Mouse (Mus musculus) kidney, embryonic 15.5 days (tissue): ENCODE data around the gene Map1s. TPM values are rescaled to one million over a fixed set of nuclear protein-coding genes. Genes with fewer than 3 reads are reported as not detected.

Source experiments
- ATAC-seq: fragments of 200-750 bp; cut with Nextera tagmentation; replicated peaks from 2 replicates; pipeline ENCODE4 v1.8.0; 2017; ENCODE audit warnings: moderate TSS enrichment; ENCODE audit not compliant: low FRiP score
- H3K27ac ChIP-seq: fragments of 300-500 bp; sonication (generic); 2 replicates; pipeline ENCODE4 v1.5.1; 2015; ENCODE audit warnings: mild to moderate bottlenecking, inconsistent platforms
- H3K27me3 ChIP-seq: fragments of 300-500 bp; sonication (generic); 2 replicates; pipeline ENCODE4 v1.6.1; 2015; ENCODE audit warnings: inconsistent platforms
- H3K36me3 ChIP-seq: fragments of 300-500 bp; sonication (generic); 2 replicates; pipeline ENCODE4 v1.6.1; 2015; ENCODE audit warnings: inconsistent platforms
- H3K4me1 ChIP-seq: fragments of 300-500 bp; sonication (generic); 2 replicates; pipeline ENCODE4 v1.6.1; 2015; ENCODE audit warnings: inconsistent platforms
- H3K4me2 ChIP-seq: fragments of 300-500 bp; sonication (generic); 2 replicates; pipeline ENCODE4 v1.6.1; 2015; ENCODE audit warnings: moderate library complexity, mild to moderate bottlenecking, inconsistent platforms
- H3K4me3 ChIP-seq: fragments of 300-500 bp; sonication (generic); replicated peaks from 2 replicates; pipeline ENCODE4 v1.5.1; 2015; ENCODE audit warnings: mild to moderate bottlenecking, inconsistent platforms
- H3K9ac ChIP-seq: fragments of 300-500 bp; sonication (generic); 2 replicates; pipeline ENCODE4 v1.6.1; 2015; ENCODE audit warnings: mild to moderate bottlenecking, inconsistent platforms
- H3K9me3 ChIP-seq: fragments of 300-500 bp; sonication (generic); replicated peaks from 2 replicates; pipeline ENCODE4 v1.6.1; 2016; ENCODE audit warnings: inconsistent platforms
- WGBS: fragments of 180-500 bp; shearing (Covaris S2); methylation state at CpG from one replicate; pipeline ENCODE4 v1.1.7; 2015; ENCODE audit warnings: mixed read lengths; 5-methylcytosine and 5-hydroxymethylcytosine counted together
- polyA plus RNA-seq: library from polyadenylated mRNA; unstranded; fragments of >200 nt; fragmentation: Nextera tagmentation; extraction: Ambion mirVana; gene quantifications from 2 replicates; pipeline ENCODE4 v1.2.1, GENCODE M21; 2015

Map1s gene
- polyA plus RNA-seq, 1 experiment from 2014 or later = 58.9 TPM

- Histone ChIP-seq H3K9ac (no peak overlapping the region), H3K4me1 (peaks cover 10% of the 10 kb centered on the region), H3K27me3 (no peaks in the 10 kb centered on the region), H3K4me3 (no peak overlapping the region), H3K27ac (no peak overlapping the region), H3K4me2 (no peak overlapping the region), H3K9me3 (no peaks in the 10 kb centered on the region), H3K36me3 (no peaks in the 10 kb centered on the region)
- WGBS = 24% methylated on average over 11 of the region's 11 CpGs
- no peak for ATAC-seq
These were observed 25.2 kb upstream of the Map1s start for GRCm38 (mm10) chr8:70880546-70880945.

DNA sequence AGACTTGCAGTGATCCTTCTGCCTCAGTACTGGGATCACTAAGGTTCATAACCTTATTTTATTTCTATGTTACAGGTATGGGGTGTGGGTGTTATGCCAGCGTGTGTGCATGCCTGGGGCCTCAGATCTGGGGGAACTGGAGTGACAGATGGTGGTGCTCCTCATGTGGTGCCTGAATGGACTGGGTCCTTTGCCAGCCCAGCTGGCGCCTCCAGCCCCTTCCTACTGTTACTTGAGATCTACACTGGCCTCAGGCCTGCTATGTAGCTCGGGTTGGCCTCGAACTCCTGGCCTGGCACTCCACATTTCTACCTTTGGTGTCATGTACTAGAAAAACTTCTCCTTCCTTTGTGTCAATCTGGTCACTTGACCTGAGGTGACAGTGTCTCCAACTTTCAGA lies 21.5 kb upstream of the Map1s start:
- Histone ChIP-seq H3K4me3 (no peak overlapping the region), H3K27me3 (peaks cover 11% of the 10 kb centered on the region; the same call in 1 of the 2 replicates), H3K4me2 (no peak overlapping the region), H3K27ac (no peak overlapping the region), H3K4me1 (peaks cover 14% of the 10 kb centered on the region), H3K9ac (no peak overlapping the region), H3K36me3 (no peaks in the 10 kb centered on the region), H3K9me3 (no peaks in the 10 kb centered on the region)
- 80% methylated on average over 4 of the region's 4 CpGs for WGBS
- no peak for ATAC-seq

- Histone ChIP-seq H3K4me3 (no peak overlapping the region), H3K27ac (no peak overlapping the region), H3K4me1 (peaks cover 14% of the 10 kb centered on the region), H3K27me3 (peaks cover 14% of the 10 kb centered on the region), H3K4me2 (no peak overlapping the region), H3K9me3 (no peaks in the 10 kb centered on the region), H3K9ac (no peak overlapping the region), H3K36me3 (no peaks in the 10 kb centered on the region)
- 88% methylated on average over 10 of the region's 10 CpGs for WGBS
- no peak for ATAC-seq
These were observed 21.0 kb upstream of the Map1s start for GRCm38 (mm10) chr8:70884683-70885082.

DNA sequence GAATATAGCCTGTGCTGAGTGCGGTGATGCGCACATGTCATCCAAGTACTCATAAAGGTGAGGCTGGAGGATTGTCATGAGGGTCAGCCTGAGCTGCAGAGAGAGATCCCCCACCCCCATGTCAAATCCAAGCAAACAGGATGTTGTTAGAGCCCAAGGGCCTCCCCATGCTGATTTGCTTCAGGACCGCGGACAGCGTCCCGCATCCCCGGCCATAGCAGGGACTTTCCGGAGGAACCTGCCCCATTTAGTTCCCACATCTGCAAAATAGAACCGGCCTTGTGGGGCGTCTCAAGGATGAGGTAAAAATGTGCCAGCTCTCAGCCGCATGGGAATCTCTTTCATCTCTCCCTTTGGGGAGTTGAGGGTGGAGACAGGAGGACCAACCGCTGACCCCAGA lies 20.1 kb upstream of the Map1s start:
- 13% methylated on average over 12 of the region's 12 CpGs for WGBS
- Histone ChIP-seq H3K9me3 (no peaks in the 10 kb centered on the region), H3K9ac (no peak overlapping the region), H3K27ac (no peak overlapping the region), H3K4me1 (peaks cover 5% of the 10 kb centered on the region), H3K4me3 (no peak overlapping the region), H3K27me3 (peaks cover 22% of the 10 kb centered on the region), H3K4me2 (no peak overlapping the region), H3K36me3 (no peaks in the 10 kb centered on the region)
- ATAC-seq = no peak; the same call in 1 of the 2 replicates

DNA sequence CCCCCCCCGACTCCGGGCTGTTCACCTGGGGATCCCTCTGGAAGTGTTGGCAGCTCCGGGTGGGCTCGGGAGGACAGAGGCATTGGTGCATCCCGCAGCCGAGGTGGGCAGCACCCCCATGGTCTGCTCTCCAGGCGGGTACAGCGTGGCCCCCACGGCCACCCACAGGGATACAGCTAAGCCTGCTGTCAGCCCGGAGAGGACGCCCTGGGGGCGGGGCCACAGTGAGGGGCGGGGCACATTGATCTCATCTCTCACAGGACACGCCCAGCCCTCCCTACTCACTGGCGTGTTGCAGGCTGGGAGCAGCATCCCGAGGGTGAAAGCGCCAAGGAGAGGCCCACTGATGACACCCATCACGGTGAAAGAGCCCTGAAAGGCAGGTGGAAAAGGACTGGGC lies 18.1 kb upstream of the Map1s start:
- ATAC-seq = no peak

DNA sequence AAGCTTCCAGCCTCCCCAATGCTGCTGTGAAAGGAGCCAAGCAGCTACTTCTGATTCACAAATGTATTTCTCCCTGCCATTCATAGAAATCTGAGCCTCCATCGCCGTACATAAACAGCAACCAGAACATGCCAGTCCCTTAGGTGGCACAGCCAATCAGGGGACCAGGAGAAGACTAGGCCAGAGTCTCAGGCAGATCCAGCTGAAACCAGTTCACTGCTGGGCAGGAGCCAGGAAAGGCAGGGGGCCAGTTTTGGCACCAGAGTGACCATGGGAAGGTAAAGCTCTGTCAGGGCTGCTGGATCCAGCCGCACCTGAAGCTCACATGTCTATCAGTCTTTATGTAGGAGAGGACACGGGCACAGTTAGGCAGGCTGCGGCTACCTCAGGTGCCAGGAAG lies 15.1 kb upstream of the Map1s start:
- 90% methylated on average over 5 of the region's 5 CpGs for WGBS
- Histone ChIP-seq H3K27ac (no peak overlapping the region), H3K4me1 (peaks cover 37% of the 10 kb centered on the region), H3K4me2 (no peak overlapping the region), H3K27me3 (peaks cover 57% of the 10 kb centered on the region), H3K36me3 (peaks cover 26% of the 10 kb centered on the region), H3K9ac (no peak overlapping the region), H3K9me3 (no peaks in the 10 kb centered on the region), H3K4me3 (no peak overlapping the region)
- no peak for ATAC-seq

More for the DNA sequence above, 18.1 kb upstream of the Map1s start:
- H3K9ac ChIP-seq = no peak overlapping the region
- peaks cover 43% of the 10 kb centered on the region for H3K27me3 ChIP-seq
- 0 out of 2 replicates have a peak overlapping the region, but pooled peaks have one; percentile 21 for H3K4me2 ChIP-seq
- no peaks in the 10 kb centered on the region for H3K9me3 ChIP-seq
- H3K36me3 ChIP-seq = no peaks in the 10 kb centered on the region
- H3K4me3 ChIP-seq = no peak overlapping the region
- no peak overlapping the region for H3K27ac ChIP-seq
- H3K4me1 ChIP-seq = peaks cover 20% of the 10 kb centered on the region
- 4% methylated on average over 18 of the region's 18 CpGs for WGBS

- peaks cover 44% of the 10 kb centered on the region for H3K4me1 ChIP-seq
- peak; percentile 26 for ATAC-seq
- WGBS = 6% methylated on average over 20 of the region's 21 CpGs
- no peak overlapping the region for H3K9ac ChIP-seq
- no peaks in the 10 kb centered on the region for H3K9me3 ChIP-seq
- peaks cover 31% of the 10 kb centered on the region for H3K36me3 ChIP-seq
- H3K4me2 ChIP-seq = peak overlapping the region; percentile 56
- 0 out of 2 replicates have a peak overlapping the region, but pooled peaks have one; percentile 6 for H3K4me3 ChIP-seq
- H3K27me3 ChIP-seq = peaks cover 56% of the 10 kb centered on the region
- no peak overlapping the region for H3K27ac ChIP-seq
These were observed 14.4 kb upstream of the Map1s start for GRCm38 (mm10) chr8:70891356-70891755.

- no peak for ATAC-seq
- Histone ChIP-seq H3K9me3 (no peaks in the 10 kb centered on the region), H3K4me3 (peak within 1 kb of the TSS; percentile 36), H3K27me3 (peaks cover 54% of the 10 kb centered on the region), H3K9ac (peak within 1 kb of the TSS; percentile 19; the same call in 1 of the 2 replicates), H3K4me2 (peak within 1 kb of the TSS; percentile 56), H3K4me1 (peaks cover 45% of the 10 kb centered on the region), H3K27ac (no peak within 1 kb of the TSS), H3K36me3 (peaks cover 31% of the 10 kb centered on the region)
- WGBS = under 1% methylated on average over 79 of the region's 80 CpGs
These were observed 13.5 kb upstream of the Map1s start, which contains the start of gene Slc5a5 for GRCm38 (mm10) chr8:70892022-70892895. Slc5a5 (minus strand) TSS chr8:70892757.

DNA sequence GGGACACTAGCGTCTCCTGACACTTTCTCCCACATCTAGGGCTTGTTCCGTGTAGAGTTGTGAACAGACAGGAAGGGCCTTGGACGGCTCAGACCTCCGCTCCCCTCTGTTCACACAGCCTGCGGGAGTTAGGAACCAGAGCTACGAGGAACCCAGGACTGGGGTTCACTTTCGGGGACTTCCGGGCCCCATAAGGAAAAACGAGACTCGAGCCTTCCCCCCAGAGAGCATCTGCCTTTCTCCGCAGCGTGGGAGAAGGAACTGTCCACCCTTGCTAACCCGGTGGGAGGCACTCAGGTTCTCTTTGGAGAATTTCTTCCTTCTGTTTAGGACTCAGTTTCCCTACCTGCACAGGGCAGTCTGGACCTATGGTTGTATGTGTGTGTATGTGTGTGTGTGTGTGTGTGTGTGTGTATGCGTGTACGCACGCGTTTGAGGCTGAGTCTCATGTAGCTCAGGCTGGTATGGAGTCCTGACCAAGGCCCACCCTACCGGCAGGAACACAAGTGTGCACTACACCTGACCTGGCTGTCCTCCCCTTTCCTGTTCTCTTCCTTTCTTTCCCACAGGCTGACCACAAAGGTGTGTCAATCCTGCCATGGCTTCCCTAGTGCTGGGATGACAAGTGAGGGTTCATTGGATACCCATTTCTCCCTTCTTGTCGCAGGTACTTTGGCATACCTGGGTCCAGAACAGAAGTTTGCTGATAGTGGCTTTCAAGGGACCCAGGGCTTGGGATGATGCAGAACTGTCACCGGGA lies 12.7 kb upstream of the Map1s start:
- Histone ChIP-seq H3K9me3 (no peaks in the 10 kb centered on the region), H3K27ac (no peak overlapping the region), H3K9ac (peak overlapping the region; percentile 19; the same call in 1 of the 2 replicates), H3K27me3 (peaks cover 53% of the 10 kb centered on the region), H3K4me1 (peaks cover 41% of the 10 kb centered on the region), H3K36me3 (peaks cover 31% of the 10 kb centered on the region), H3K4me2 (peak overlapping the region; percentile 56), H3K4me3 (peak overlapping the region; percentile 36)
- ATAC-seq = no peak
- WGBS = 22% methylated on average over 20 of the region's 20 CpGs

- Histone ChIP-seq H3K9ac (no peak overlapping the region), H3K36me3 (peaks cover 31% of the 10 kb centered on the region), H3K27me3 (peaks cover 46% of the 10 kb centered on the region), H3K4me3 (no peak overlapping the region), H3K9me3 (no peaks in the 10 kb centered on the region), H3K4me2 (no peak overlapping the region), H3K4me1 (peaks cover 48% of the 10 kb centered on the region), H3K27ac (no peak overlapping the region)
- WGBS = 33% methylated on average over 12 of the region's 12 CpGs
- peak; percentile 32 for ATAC-seq
These were observed 11.9 kb upstream of the Map1s start for GRCm38 (mm10) chr8:70893656-70894384.

GRCm38 (mm10) chr8:70894385-70894720 lies 11.4 kb upstream of the Map1s start:
- Histone ChIP-seq H3K9me3 (no peaks in the 10 kb centered on the region), H3K4me2 (no peak overlapping the region), H3K9ac (no peak overlapping the region), H3K4me1 (peaks cover 48% of the 10 kb centered on the region), H3K27me3 (peaks cover 44% of the 10 kb centered on the region), H3K27ac (no peak overlapping the region), H3K4me3 (no peak overlapping the region), H3K36me3 (peaks cover 31% of the 10 kb centered on the region)
- ATAC-seq = no peak
- WGBS = 66% methylated on average over 2 of the region's 2 CpGs
